Mouse (Mus musculus) left cerebral cortex, adult 18-20 months (tissue): ENCODE results near the gene Slc17a8. TPM values are rescaled to one million over a fixed set of nuclear protein-coding genes. Genes with fewer than 3 reads are reported as not detected.
"Not testable (repeated sequence)": the region's sequence is repeated elsewhere in the genome, so short reads cannot be mapped to it uniquely, and the experiment has no call there.

Experiments used
- DNase-seq, 2 experiments: peaks; one replicate each; pipeline ENCODE4 v3.0.0; 2021 to 2022; ENCODE audit warnings: low spot score in 2 of 2, mixed read lengths in 1 of 2
- long read RNA-seq, 2 experiments: library from polyadenylated mRNA; stranded (forward); transcript quantifications; one replicate each; pipeline ENCODE4 v2.0.0; 2021
- total RNA-seq, 2 experiments: library from RNA; stranded (reverse); gene quantifications; 2 replicates each; pipeline ENCODE4 v1.2.3; 2021

Gene Slc17a8
- total RNA-seq = 1 to 10 TPM; 2.3 to 2.8 TPM
- long read RNA-seq, experiment 1 = 0 reads
- long read RNA-seq, experiment 2 = 0 reads

GRCm38 (mm10) chr10:89621129-89621528 is at the start of gene Slc17a8:
Slc17a8 (minus strand) TSS chr10:89621253.
- DNase-seq = no peak

GRCm38 (mm10) chr10:89670371-89670770 is 49.3 kb upstream of the Slc17a8 start:
- DNase-seq = not testable (repeated sequence)

- no peak for DNase-seq
Observed at GRCm38 (mm10) chr10:89667571-89667970, 46.5 kb upstream of the Slc17a8 start.

- DNase-seq = no peak
Observed at GRCm38 (mm10) chr10:89665679-89666078, 44.6 kb upstream of the Slc17a8 start.

GRCm38 (mm10) chr10:89664977-89665645 is 44.1 kb upstream of the Slc17a8 start:
- DNase-seq = no peak

GRCm38 (mm10) chr10:89656366-89656765 is 35.3 kb upstream of the Slc17a8 start:
- peak in 1 of 2 experiments; percentile 39 for DNase-seq

- DNase-seq = no peak
Observed at GRCm38 (mm10) chr10:89652912-89653311, 31.9 kb upstream of the Slc17a8 start.

GRCm38 (mm10) chr10:89651691-89652090 is 30.6 kb upstream of the Slc17a8 start:
- DNase-seq = no peak

GRCm38 (mm10) chr10:89646918-89647317 is 25.9 kb upstream of the Slc17a8 start:
- no peak for DNase-seq

- no peak for DNase-seq
Observed at GRCm38 (mm10) chr10:89637001-89637400, 15.9 kb upstream of the Slc17a8 start.

- DNase-seq = peak; percentile 14 to 33
Observed at GRCm38 (mm10) chr10:89635018-89635417, 14.0 kb upstream of the Slc17a8 start.

GRCm38 (mm10) chr10:89633736-89634426 is 12.8 kb upstream of the Slc17a8 start:
- no peak for DNase-seq

- DNase-seq = no peak
Observed at GRCm38 (mm10) chr10:89633121-89633520, 12.1 kb upstream of the Slc17a8 start.

- DNase-seq = no peak
Observed at GRCm38 (mm10) chr10:89631831-89632230, 10.8 kb upstream of the Slc17a8 start.

- no peak for DNase-seq
Observed at GRCm38 (mm10) chr10:89630564-89630963, 9.5 kb upstream of the Slc17a8 start.

GRCm38 (mm10) chr10:89630052-89630451 is 9.0 kb upstream of the Slc17a8 start:
- DNase-seq = peak; percentile 30 to 59

- DNase-seq = no peak
Observed at GRCm38 (mm10) chr10:89626714-89627113, 5.7 kb upstream of the Slc17a8 start.

GRCm38 (mm10) chr10:89624196-89624595 is 3.1 kb upstream of the Slc17a8 start:
- DNase-seq = no peak

GRCm38 (mm10) chr10:89599311-89599710 is 21.7 kb downstream of the Slc17a8 start:
- no peak for DNase-seq

- no peak for DNase-seq
Observed at GRCm38 (mm10) chr10:89597275-89597674, 23.8 kb downstream of the Slc17a8 start.

- no peak for DNase-seq
Observed at GRCm38 (mm10) chr10:89595935-89596334, 25.1 kb downstream of the Slc17a8 start.

GRCm38 (mm10) chr10:89595514-89595913 is 25.5 kb downstream of the Slc17a8 start:
- no peak for DNase-seq

- no peak for DNase-seq
Observed at GRCm38 (mm10) chr10:89594309-89594708, 26.7 kb downstream of the Slc17a8 start.
